Mouse (Mus musculus): ENCODE data around the gene Mllt11. TPM values are rescaled to one million over a fixed set of nuclear protein-coding genes. Genes with fewer than 3 reads are reported as not detected.

Mllt11 gene
- total RNA-seq, 1 experiment from 2014 or later: 6.9 TPM

- peak; percentile 50 for DNase-seq
Observed at GRCm38 (mm10) chr3:95173256-95173949, 58.6 kb downstream of the Mllt11 start.

- DNase-seq: no peak
Observed at GRCm38 (mm10) chr3:95172526-95173255, 59.3 kb downstream of the Mllt11 start.

- DNase-seq: no peak
Observed at GRCm38 (mm10) chr3:95171105-95171504, 60.9 kb downstream of the Mllt11 start.

- no peak for DNase-seq
Observed at GRCm38 (mm10) chr3:95169996-95170395, 62.0 kb downstream of the Mllt11 start.

Other genes starting within 250 kb of the Mllt11 start
- gene Zfp687, start 216.7 kb downstream of the Mllt11 start, total RNA-seq (2021): 30.9 and 33.2 TPM in 2 replicates
- 218 and 243 TPM in 2 replicates for gene Psmd4, start 189.6 kb downstream of the Mllt11 start, total RNA-seq (2021)
- gene Pip5k1a, start 125.2 kb downstream of the Mllt11 start, total RNA-seq (2021): 42.9 and 43.8 TPM in 2 replicates
- gene Vps72, start 121.1 kb downstream of the Mllt11 start, total RNA-seq (2021): 56.6 and 62.8 TPM in 2 replicates
- 1.4 TPM in 1 of 2 replicates, not detected in the other for gene Tmod4, start 107.7 kb downstream of the Mllt11 start, total RNA-seq (2021)
- 39.8 and 43.6 TPM in 2 replicates for gene Scnm1, start 98.2 kb downstream of the Mllt11 start, total RNA-seq (2021)
- gene Lysmd1, start 98.1 kb downstream of the Mllt11 start, total RNA-seq (2021): 9.0 and 11.3 TPM in 2 replicates
- 1.7 and 7.8 TPM in 2 replicates for gene Tnfaip8l2, start 89.8 kb downstream of the Mllt11 start, total RNA-seq (2021)
- gene Sema6c, start 71.7 kb downstream of the Mllt11 start, total RNA-seq (2021): 2.8 and 5.4 TPM in 2 replicates
- 22.6 and 26.4 TPM in 2 replicates for gene Gabpb2, start 14.3 kb downstream of the Mllt11 start, total RNA-seq (2021)
- gene Cdc42se1, start 3.4 kb downstream of the Mllt11 start, total RNA-seq (2021): 63.3 and 80.3 TPM in 2 replicates
- not detected in 2 replicates for gene Gm128, start 9.4 kb upstream of the Mllt11 start, total RNA-seq (2021)
- 0.19 and 0.34 TPM in 2 replicates for gene Bnipl, start 19.0 kb upstream of the Mllt11 start, total RNA-seq (2021)
- 78.9 and 104 TPM in 2 replicates for gene Mindy1, start 49.2 kb upstream of the Mllt11 start, total RNA-seq (2021)
- gene Prune1, start 49.9 kb upstream of the Mllt11 start, total RNA-seq (2021): 21.6 and 24.0 TPM in 2 replicates
- 1.1 and 1.6 TPM in 2 replicates for gene Anxa9, start 75.0 kb upstream of the Mllt11 start, total RNA-seq (2021)
- gene Cers2, start 82.6 kb upstream of the Mllt11 start, total RNA-seq (2021): 181 and 196 TPM in 2 replicates
- 27.1 and 28.0 TPM in 2 replicates for gene Setdb1, start 125.0 kb upstream of the Mllt11 start, total RNA-seq (2021)
- not detected in 2 replicates for gene 4930558C23Rik, start 170.7 kb upstream of the Mllt11 start, total RNA-seq (2021)
- 58.4 and 62.9 TPM in 2 replicates for gene Arnt, start 202.2 kb upstream of the Mllt11 start, total RNA-seq (2021)